Mouse (Mus musculus): ENCODE measurements around the gene B4galnt1. TPM values are rescaled to one million over a fixed set of nuclear protein-coding genes. Genes with fewer than 3 reads are reported as not detected.

Gene B4galnt1
- total RNA-seq, 2 experiments from 2014 or later = 1.5 to 1.9 TPM

DNA sequence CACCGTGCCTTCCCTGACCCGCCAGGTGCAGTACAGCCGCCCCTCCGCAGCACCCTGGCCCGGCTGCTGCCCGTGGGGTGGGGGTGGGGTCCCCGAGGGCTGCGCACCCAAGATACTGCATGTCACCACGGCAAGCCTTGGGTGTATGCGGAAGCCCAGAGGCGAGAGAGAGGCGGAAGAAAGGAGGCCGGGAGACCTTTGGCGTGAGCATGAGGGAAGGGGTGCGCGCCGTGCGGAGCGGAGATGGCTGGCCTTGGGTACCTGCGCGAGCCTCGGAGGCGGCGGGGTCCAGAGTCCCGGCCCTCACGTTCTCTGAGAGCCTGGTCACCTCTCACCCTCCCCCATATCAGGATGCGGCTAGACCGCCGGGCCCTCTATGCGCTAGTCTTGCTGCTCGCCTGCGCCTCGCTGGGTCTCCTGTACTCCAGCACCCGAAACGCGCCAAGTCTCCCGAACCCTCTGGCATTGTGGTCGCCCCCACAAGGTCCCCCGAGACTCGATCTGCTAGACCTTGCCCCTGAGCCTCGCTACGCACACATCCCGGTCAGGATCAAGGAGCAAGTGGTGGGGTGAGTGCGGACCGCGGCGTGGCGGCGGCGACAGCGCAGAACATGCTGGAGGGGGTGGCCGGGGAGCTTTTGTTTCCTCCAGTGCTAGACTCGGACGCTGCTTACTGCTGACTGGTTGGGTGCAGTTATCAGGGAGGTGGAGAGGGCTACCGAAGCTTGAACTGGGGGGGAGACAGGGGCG is 804 bp downstream of the B4galnt1 start:
- intact Hi-C loops (cut with DNase I; ENCODE audit: low total_unique reads) = loop anchor here (2.0 kb wide), 1 partner anchor 35 kb away; no protein-coding TSS in a partner anchor

DNA sequence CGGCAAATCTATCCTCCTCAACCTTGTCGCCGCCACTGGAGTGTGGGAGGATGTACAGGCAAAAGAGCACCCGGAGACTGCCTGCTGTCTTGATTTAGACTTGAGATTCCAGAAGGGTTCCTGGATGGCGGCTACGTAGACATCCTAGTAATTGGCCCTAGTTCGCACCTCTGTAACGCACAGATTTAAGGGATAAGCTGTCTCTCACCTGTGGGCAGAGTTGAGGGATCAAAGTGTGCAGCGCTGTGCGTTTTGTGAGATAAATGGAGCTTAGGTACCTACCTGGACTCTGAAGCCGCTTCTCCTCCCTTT is 1.3 kb downstream of the B4galnt1 start:
- intact Hi-C loops (cut with DNase I; ENCODE audit: low total_unique reads) = loop anchor here (2.0 kb wide), 1 partner anchor 36 kb away; no protein-coding TSS in a partner anchor
- DNase-seq = no peak

More for the DNA sequence above, 804 bp downstream of the B4galnt1 start:
- no peak for DNase-seq

- no peak for DNase-seq
- intact Hi-C loops (cut with DNase I; ENCODE audit: low total_unique reads) = loop anchor here (2.0 kb wide), 1 partner anchor 36 kb away; no protein-coding TSS in a partner anchor
Observed at GRCm38 (mm10) chr10:127166771-127167613, 2.0 kb downstream of the B4galnt1 start.

GRCm38 (mm10) chr10:127167614-127168192 is 2.7 kb downstream of the B4galnt1 start:
- no peak for DNase-seq
- intact Hi-C loops (cut with DNase I; ENCODE audit: low total_unique reads) = loop anchor here (2.0 kb wide), 1 partner anchor 37 kb away; no protein-coding TSS in a partner anchor

DNA sequence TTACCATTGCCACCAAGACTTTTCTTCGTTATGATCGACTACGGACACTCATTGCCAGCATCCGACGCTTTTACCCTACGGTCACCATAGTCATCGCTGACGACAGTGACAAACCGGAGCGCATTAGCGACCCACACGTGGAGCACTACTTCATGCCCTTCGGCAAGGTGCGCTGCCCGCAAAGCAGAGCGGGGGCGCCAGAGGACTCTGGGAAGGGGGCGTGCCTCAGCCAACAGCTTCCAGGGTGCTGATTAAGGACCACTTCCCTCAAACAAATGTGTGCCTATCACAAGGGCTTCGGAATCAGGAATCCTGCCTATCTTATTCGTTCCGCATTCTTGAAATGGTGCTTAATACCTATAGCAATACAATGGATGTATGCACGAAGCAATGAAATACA is 5.0 kb downstream of the B4galnt1 start:
- intact Hi-C loops (cut with DNase I; ENCODE audit: low total_unique reads) = no loop called here
- DNase-seq = no peak

- DNase-seq = peak; percentile 71
- intact Hi-C loops (cut with DNase I; ENCODE audit: low total_unique reads) = no loop called here
Observed at GRCm38 (mm10) chr10:127170837-127171272, 5.8 kb downstream of the B4galnt1 start.

DNA sequence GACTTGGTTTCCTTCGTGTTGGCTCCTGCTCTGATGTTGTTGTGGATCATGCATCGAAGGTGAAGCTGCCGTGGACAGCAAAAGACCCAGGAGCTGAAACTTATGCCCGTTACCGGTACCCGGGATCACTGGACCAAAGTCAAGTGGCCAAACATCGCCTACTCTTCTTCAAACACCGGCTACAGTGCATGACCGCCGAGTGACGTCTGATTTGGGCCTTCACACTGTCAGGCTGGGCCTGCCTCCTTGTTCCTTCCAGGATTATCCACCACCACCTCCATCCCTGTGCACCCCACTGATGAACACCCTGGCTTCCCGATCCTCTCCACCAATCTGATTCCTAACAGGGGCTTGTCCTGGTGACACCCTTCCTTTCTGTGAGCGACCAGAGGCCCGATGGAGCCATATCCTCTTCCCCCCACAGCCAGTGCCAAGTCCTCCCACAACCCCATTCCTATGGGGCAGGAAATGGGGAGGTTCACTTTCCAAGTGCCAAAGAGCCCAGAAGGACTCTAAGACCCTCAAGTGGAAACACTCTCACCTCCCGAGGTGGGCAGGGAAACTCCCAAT is 6.7 kb downstream of the B4galnt1 start:
- intact Hi-C loops (cut with DNase I; ENCODE audit: low total_unique reads) = no loop called here
- no peak for DNase-seq

DNA sequence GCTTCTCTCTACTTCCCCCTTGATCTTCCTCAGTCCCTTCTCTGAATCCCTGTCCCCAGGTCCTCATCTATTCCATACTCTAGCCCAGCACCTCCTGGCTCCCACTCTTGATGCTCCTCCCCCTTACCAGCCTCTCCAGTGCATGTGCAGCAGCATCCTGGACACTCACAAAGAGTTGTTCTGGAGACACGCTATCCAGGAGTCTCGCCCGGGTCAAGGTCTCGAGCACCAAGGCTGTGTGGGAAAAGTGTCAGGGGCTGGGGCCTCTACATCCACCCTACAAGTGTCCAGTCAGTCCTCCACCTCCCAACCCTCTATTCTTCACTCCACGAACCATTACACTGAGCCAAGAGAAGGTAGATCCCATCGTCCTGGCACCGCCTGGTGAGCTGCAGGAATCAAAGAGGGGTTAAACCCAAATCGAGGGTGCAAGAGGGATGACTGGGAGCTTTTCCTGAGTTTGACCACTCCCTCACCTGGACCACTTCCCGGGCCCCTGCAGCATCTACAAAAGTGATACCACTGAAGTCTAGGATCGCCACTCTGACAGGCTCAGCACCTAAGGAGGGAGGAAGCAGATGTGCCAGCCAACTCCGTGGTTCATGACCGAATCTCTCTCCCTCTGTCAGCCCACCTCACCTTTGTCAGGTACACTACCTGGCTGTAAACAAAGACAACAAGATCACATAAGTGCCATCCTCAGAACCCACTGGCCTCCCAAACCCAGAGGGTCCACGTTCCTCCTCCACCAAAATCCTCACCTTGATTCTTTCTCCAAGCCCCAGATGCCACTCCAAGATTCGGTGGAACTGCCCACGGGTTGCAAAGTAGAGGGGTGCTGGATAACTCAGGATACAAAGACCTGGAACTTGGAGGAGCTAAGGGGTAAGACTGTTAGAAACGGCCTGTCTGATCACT is 8.4 kb downstream of the B4galnt1 start:
- intact Hi-C loops (cut with DNase I; ENCODE audit: low total_unique reads) = no loop called here
- no peak for DNase-seq

GRCm38 (mm10) chr10:127174170-127174569 is 9.1 kb downstream of the B4galnt1 start:
- no peak for DNase-seq
- intact Hi-C loops (cut with DNase I; ENCODE audit: low total_unique reads) = no loop called here

GRCm38 (mm10) chr10:127176228-127176627 is 11.2 kb downstream of the B4galnt1 start:
- intact Hi-C loops (cut with DNase I; ENCODE audit: low total_unique reads) = loop anchor here (5.0 kb wide), 1 partner anchor 51 kb away; no protein-coding TSS in a partner anchor
- no peak for DNase-seq

DNA sequence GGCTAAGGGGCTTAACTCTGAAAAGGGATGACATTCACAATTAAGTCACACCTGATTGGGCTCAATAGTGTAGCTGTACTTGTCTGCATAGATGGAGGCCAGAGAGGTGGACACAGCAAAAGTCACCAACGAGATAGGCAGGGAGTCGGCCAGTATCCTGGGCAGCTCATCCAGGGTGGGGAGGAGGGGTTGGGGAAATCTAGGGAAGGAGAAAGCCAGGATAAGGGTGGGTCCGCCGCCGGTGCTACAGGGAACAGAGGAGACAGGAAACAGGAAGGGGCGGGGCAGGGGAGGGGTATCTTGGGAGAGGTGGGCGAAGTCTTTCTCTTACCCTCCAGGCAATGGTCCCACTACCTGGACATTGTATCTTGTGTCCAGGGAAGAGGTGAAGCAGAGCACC is 11.7 kb downstream of the B4galnt1 start:
- no peak for DNase-seq
- intact Hi-C loops (cut with DNase I; ENCODE audit: low total_unique reads) = loop anchor here (5.0 kb wide), 1 partner anchor 51 kb away; no protein-coding TSS in a partner anchor

GRCm38 (mm10) chr10:127177235-127177634 is 12.2 kb downstream of the B4galnt1 start:
- no peak for DNase-seq
- intact Hi-C loops (cut with DNase I; ENCODE audit: low total_unique reads) = loop anchor here (5.0 kb wide), 1 partner anchor 50 kb away; no protein-coding TSS in a partner anchor

DNA sequence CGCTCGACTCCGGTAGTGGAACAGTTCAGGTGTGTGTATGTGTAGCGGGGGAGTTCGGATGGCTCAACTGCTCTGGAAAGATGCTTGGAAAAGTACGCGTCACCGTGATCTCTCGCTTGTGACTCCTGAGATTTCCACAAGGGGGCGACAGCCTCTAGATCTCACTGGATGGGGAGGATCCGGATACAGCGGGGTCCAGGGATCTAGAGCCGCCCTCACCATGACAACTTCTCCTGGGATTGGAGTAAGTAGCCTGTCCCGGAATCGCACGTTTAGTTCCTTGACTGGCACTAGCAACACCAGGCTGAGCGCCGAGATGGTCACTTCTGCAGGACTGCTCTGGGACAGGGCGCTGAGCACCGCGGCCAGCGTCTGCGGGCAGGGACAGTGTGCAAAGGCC is 12.7 kb downstream of the B4galnt1 start:
- intact Hi-C loops (cut with DNase I; ENCODE audit: low total_unique reads) = loop anchor here (5.0 kb wide), 1 partner anchor 50 kb away; no protein-coding TSS in a partner anchor

DNA sequence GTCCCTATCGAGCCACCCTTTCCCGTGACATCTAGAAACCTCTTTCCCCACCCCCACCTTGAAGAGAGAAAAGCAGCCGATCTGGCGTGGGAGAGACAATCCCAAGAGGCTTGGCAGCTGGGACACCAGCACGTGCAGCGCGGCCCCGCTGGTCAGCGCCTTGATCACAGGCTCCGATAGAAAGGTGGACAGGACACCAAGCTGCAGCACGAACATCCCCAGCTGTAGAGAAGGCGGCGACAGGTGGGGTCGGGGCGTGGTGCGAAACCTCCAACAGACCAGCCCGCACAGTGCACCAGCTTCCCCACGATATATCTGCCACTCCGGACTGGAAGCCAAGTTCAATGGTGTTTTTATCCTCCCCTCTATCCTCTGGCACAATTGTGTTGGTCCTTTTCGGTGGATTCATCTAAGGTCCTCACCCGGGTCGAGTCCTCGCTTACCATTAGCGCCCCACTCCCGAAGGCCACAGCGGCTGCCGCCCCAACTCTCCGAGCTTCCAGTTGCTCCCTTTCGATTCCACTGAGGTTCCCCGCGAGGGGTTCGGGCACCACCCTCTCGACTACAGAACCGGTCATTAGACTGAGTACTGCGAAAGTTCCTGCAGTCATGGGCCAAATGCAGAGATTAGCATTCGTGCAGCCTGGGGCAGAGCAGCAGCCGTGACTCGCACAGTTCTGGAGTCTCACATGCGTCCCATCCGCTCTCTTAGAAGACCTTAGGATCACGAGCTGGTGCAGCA is 13.4 kb downstream of the B4galnt1 start:
- DNase-seq = peak; percentile 11
- intact Hi-C loops (cut with DNase I; ENCODE audit: low total_unique reads) = loop anchor here (5.0 kb wide), 1 partner anchor 49 kb away; no protein-coding TSS in a partner anchor

More for the DNA sequence above, 12.7 kb downstream of the B4galnt1 start:
- peak; percentile 76 for DNase-seq

DNA sequence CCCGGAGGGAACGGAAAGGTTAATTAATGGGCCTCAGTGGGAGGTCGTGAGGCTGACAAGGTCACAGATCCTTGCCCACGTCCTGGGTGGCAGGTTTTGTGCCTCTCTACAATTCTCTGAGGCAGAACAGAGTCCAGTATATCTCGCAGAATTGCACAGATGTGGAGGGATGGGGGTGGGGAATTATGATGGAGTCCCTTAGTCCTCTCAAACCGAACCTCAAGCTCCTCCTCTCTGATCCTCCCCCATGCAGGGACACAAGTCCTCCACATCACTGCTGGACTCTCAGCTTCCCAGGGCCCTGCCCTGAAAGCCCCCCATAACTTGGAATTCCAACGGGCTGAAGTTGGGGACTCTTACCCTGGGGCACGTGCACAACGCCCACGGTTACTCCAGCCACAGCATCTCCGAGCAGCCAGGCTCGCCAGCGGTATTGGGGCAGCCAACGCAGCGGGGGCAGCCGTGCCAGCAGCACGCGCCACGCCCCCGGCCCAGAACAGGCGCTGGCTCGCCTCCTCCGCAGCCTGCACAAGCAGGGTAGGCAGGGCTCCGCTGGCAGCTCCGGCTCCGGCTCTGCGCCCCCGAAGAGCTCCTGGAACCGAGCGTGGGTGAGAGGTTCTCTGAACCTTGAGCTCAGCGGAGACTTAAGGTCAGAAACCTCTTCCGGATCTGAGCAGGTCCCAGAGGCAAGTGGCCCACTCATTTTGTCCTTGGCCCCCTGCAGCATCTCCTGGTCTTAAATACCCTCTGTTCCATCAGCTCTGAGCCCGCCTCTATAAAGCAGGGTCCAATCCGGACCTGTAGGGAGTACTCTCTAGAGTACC is 15.1 kb downstream of the B4galnt1 start, which contains the start of gene Slc26a10:
TSS of gene Slc26a10 (minus strand) at position 775 of the 824 bp plus-strand sequence.
- intact Hi-C loops (cut with DNase I; ENCODE audit: low total_unique reads) = loop anchor here (5.0 kb wide), 1 partner anchor 47 kb away; no protein-coding TSS in a partner anchor
- DNase-seq = peak; percentile 9

DNA sequence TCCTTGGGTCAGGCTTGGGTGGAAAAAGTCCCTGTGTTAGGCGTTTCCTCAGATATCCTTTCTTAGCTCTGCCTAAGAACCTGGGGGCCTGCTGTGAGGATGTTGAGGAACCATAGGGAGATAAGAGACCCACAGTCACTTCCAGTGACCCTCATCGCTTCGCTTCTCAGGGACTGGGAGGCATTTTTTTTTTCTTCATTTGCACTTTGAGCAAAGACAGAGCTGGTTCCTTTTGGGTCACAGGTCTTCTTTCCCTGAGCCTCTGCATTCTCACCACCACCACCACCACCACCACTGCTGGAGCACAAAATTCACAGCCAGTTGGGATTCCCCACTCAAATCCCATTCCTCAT is 15.6 kb downstream of the B4galnt1 start:
- intact Hi-C loops (cut with DNase I; ENCODE audit: low total_unique reads) = no loop called here
- no peak for DNase-seq

DNA sequence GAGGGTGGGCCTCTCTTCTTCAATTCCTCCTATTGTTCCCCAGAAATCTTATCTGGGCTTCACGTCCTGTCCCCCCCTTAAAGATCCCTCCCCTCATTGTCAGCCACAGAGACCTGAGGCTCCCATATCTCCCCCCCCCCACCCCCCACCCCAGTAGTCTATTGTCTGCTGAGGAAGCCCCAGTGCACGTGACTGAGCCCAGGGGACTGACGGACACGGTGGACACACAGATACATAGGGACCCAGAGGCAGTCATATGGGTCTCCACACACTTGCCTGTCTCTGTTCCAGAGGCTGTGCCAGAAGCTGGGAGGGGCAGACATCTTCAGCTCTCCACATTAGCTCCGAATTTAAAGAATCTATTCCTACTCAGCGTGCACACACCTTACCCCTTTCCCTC is 16.5 kb downstream of the B4galnt1 start:
- peak; percentile 10 for DNase-seq
- intact Hi-C loops (cut with DNase I; ENCODE audit: low total_unique reads) = no loop called here
